Mouse (Mus musculus) neural tube, embryonic 11.5 days (tissue): Measurements from ENCODE around the gene Hsd17b3. TPM values are rescaled to one million over a fixed set of nuclear protein-coding genes. Genes with fewer than 3 reads are reported as not detected.

Experiments
- ATAC-seq: fragments of 200-750 bp; cut with Nextera tagmentation; 2 replicates; pipeline ENCODE4 v1.8.0; 2017; ENCODE audit warnings: moderate number of reproducible peaks, mild to moderate bottlenecking, moderate TSS enrichment, moderate library complexity; ENCODE audit not compliant: insufficient read depth, low FRiP score, low TSS enrichment
- DNase-seq: peaks from one replicate; pipeline ENCODE4 v3.0.0-alpha.2; 2015; ENCODE audit warnings: low spot score
- H3K27ac ChIP-seq: fragments of 300-500 bp; sonication (generic); 2 replicates; pipeline ENCODE4 v1.5.1; 2014; ENCODE audit warnings: low read depth, mild to moderate bottlenecking, low read length
- H3K27me3 ChIP-seq: fragments of 300-500 bp; sonication (generic); 2 replicates; pipeline ENCODE4 v1.6.1; 2014; ENCODE audit warnings: mild to moderate bottlenecking, low read length, mixed read lengths; ENCODE audit not compliant: control insufficient read depth, insufficient read depth
- H3K36me3 ChIP-seq: fragments of 300-500 bp; sonication (generic); 2 replicates; pipeline ENCODE4 v1.6.1; 2014; ENCODE audit warnings: mild to moderate bottlenecking, low read length, moderate library complexity, mixed read lengths; ENCODE audit not compliant: control insufficient read depth, insufficient read depth
- H3K4me1 ChIP-seq: fragments of 300-500 bp; sonication (generic); 2 replicates; pipeline ENCODE4 v1.6.1; 2014; ENCODE audit warnings: low read length, mixed read lengths; ENCODE audit not compliant: control insufficient read depth, insufficient read depth
- H3K4me2 ChIP-seq: fragments of 300-500 bp; sonication (generic); 2 replicates; pipeline ENCODE4 v1.6.1; 2014; ENCODE audit warnings: low read depth, mild to moderate bottlenecking, moderate library complexity
- H3K4me3 ChIP-seq: fragments of 300-500 bp; sonication (generic); 2 replicates; pipeline ENCODE4 v1.5.1; 2014; ENCODE audit warnings: low read depth, low read length
- H3K9ac ChIP-seq: fragments of 300-500 bp; sonication (generic); 2 replicates; pipeline ENCODE4 v1.6.1; 2014; ENCODE audit warnings: mild to moderate bottlenecking, low read length
- H3K9me3 ChIP-seq: fragments of 300-500 bp; sonication (generic); 2 replicates; pipeline ENCODE4 v1.6.1; 2016; ENCODE audit warnings: low read length; ENCODE audit not compliant: control insufficient read depth
- WGBS: fragments of 180-500 bp; shearing (Covaris S2); extraction: QIAGEN DNeasy Blood & Tissue Kit; methylation state at CpG from one replicate; pipeline ENCODE4 v1.1.7; 2014; 5-methylcytosine and 5-hydroxymethylcytosine counted together
- polyA plus RNA-seq: library from polyadenylated mRNA; unstranded; fragments of >200 nt; fragmentation: Nextera tagmentation; extraction: Ambion mirVana; gene quantifications from 2 replicates; pipeline ENCODE4 v1.2.1, GENCODE M21; 2014

The Hsd17b3 gene
- polyA plus RNA-seq, 1 experiment from 2014 or later, result not detected

DNA sequence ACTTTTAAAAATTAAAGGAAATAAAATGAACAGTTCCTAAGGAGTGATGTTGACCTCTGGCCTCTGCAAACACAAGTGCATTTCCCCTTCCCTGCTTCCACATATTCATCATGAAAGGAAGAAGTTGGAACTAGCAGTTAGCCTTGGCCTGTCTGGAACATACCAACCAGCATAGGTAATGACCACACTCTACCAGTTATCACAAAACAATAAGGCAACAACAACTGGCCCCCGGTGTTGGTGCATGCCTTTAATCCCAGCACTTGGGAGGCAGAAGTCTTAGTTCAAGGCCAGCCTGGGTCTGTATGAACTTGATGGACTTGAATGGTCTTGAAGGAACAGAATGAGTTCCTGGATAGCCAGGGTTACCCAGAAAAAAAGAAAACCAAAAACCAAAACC lies 21.4 kb upstream of the Hsd17b3 start:
- H3K4me2 ChIP-seq, result no peak overlapping the region
- H3K4me3 ChIP-seq, result no peak overlapping the region
- WGBS, result 100% methylated on average over 1 of the region's 1 CpGs
- ATAC-seq (no peak), DNase-seq (no peak)
- no peaks in the 10 kb centered on the region for H3K27me3 ChIP-seq
- H3K9ac ChIP-seq, result no peak overlapping the region
- no peaks in the 10 kb centered on the region for H3K9me3 ChIP-seq
- H3K4me1 ChIP-seq, result peaks cover 3% of the 10 kb centered on the region; the same call in 1 of the 2 replicates
- H3K36me3 ChIP-seq, result no peaks in the 10 kb centered on the region
- no peak overlapping the region for H3K27ac ChIP-seq

DNA sequence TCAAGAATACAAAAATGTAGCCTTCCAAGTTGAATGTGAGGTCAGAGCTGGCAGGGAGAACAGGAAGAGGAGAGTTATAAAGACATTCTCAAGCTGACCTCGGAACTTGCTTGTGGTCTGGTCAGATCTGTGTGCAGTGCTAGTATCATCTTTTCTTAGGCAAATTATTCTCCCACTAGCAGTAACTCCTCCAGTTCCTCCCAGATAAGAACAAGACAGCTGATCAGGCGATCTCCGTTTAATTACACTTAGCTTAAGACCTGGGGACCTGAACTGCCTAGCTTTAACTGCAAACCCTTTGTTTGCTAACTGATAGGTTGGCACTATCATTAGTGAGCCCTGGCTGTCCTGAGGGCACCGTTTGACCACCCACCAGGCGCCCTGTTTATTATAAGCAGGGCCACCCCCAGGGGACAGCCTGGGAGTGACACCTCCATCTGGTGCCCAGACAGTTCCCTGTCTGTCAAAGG lies 19.4 kb upstream of the Hsd17b3 start:
- peaks cover 3% of the 10 kb centered on the region; the same call in 1 of the 2 replicates for H3K4me1 ChIP-seq
- H3K27me3 ChIP-seq, result no peaks in the 10 kb centered on the region
- ATAC-seq (peak; percentile 61), DNase-seq (peak; percentile 73)
- 15% methylated on average over 5 of the region's 5 CpGs for WGBS
- no peak overlapping the region for H3K4me2 ChIP-seq
- no peak overlapping the region for H3K9ac ChIP-seq
- no peak overlapping the region for H3K4me3 ChIP-seq
- H3K9me3 ChIP-seq, result no peaks in the 10 kb centered on the region
- no peaks in the 10 kb centered on the region for H3K36me3 ChIP-seq
- H3K27ac ChIP-seq, result peak overlapping the region; percentile 11; the same call in 1 of the 2 replicates

DNA sequence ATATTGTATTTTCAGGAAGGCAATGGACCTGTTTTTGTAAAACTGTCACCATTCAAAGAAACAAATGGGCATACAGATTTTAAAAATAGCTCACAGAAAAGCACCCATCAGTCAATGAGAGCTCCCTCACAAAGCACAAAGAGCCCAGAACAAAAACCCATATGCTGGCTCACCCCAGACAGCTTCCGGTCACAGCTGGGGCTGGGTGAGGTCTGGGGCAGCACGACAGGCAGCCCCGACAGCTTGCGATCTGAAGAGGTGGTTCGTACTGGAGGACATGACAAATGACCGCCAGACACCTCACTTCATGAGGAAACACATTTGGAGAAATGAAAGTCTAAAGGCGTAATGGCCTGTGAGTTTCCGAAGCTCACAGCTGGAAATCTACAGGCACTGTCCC lies 18.5 kb upstream of the Hsd17b3 start:
- WGBS, result 6% methylated on average over 8 of the region's 8 CpGs
- Histone ChIP-seq H3K27ac (no peak overlapping the region), H3K9ac (no peak overlapping the region), H3K4me1 (peaks cover 3% of the 10 kb centered on the region; the same call in 1 of the 2 replicates), H3K36me3 (no peaks in the 10 kb centered on the region), H3K4me3 (no peak overlapping the region), H3K27me3 (no peaks in the 10 kb centered on the region), H3K9me3 (no peaks in the 10 kb centered on the region), H3K4me2 (no peak overlapping the region; the same call in 1 of the 2 replicates)
- DNase-seq (peak; percentile 81), ATAC-seq (peak; percentile 88)

DNA sequence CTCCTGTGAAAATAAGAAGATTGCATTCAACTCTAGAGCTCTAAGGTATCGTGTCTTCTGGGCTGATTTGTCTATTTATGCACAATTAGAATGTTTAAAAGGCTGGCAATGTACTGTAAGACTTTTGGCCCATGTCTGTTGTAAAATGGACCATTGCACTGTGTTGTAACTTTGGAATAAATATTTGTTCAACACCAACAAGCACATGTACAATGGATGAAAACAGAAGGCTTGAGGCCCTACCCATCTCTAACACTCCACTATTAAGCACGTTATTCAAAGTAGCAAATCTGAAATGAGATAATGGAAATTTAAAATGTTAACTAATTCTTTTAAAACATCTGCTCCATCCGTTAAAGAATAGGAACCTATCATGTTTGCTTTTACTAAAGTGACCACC lies 18.1 kb upstream of the Hsd17b3 start:
- no peaks in the 10 kb centered on the region for H3K36me3 ChIP-seq
- WGBS, result 36% methylated on average over 3 of the region's 3 CpGs
- DNase-seq (no peak), ATAC-seq (peak; percentile 14)
- H3K4me3 ChIP-seq, result no peak overlapping the region
- no peaks in the 10 kb centered on the region for H3K9me3 ChIP-seq
- H3K4me1 ChIP-seq, result peaks cover 3% of the 10 kb centered on the region; the same call in 1 of the 2 replicates
- H3K27me3 ChIP-seq, result no peaks in the 10 kb centered on the region
- no peak overlapping the region for H3K27ac ChIP-seq
- no peak overlapping the region for H3K4me2 ChIP-seq
- H3K9ac ChIP-seq, result no peak overlapping the region

DNA sequence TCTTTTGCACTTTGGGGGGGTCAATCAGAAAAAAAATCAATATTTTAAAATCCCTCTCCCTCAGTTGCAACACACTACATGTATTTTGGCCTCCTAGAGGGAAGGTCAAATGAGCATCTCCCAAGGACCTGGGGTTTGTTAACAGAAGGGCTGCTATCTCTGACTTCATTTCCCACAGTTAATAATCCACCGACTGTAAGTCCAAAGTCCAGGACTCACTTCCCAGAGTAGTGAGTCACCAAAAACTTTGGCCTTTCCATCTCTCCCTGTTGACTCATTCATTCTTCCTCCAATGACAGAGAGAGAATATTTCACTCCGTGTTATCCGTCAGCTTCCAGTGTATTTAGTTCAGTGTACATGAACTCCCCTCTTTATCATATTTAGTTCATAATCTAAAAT lies 16.7 kb upstream of the Hsd17b3 start:
- H3K9ac ChIP-seq, result no peak overlapping the region
- WGBS, result 82% methylated on average over 3 of the region's 3 CpGs
- H3K27me3 ChIP-seq, result no peaks in the 10 kb centered on the region
- H3K9me3 ChIP-seq, result no peaks in the 10 kb centered on the region
- peaks cover 3% of the 10 kb centered on the region; the same call in 1 of the 2 replicates for H3K4me1 ChIP-seq
- no peaks in the 10 kb centered on the region for H3K36me3 ChIP-seq
- no peak overlapping the region for H3K4me2 ChIP-seq
- no peak overlapping the region for H3K27ac ChIP-seq
- H3K4me3 ChIP-seq, result no peak overlapping the region
- DNase-seq, result no peak
- ATAC-seq, result no peak

DNA sequence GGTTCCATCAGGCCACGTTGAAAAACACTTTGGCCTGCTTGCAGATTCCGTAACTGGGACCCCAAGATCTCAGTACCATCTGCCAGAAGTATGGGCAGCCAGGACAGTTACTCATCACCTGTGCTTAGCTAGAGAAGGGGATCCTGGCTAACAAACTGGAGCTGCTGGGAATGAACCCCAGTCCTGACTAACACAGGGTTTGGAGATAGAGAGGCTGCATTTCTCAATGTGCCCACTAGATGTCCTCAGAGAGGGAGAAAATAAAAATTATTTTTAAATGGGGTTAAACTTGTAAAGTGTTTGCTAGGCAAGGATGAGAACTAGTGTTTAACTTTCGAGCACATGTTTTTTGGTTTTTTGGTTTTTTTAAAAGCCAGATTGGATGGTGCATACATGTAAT lies 11.2 kb upstream of the Hsd17b3 start:
- H3K4me3 ChIP-seq, result no peak overlapping the region
- no peak overlapping the region for H3K9ac ChIP-seq
- peak; percentile 46 for DNase-seq
- H3K4me1 ChIP-seq, result no peaks in the 10 kb centered on the region
- peak; percentile 38; the same call in 1 of the 2 replicates for ATAC-seq
- 68% methylated on average over 3 of the region's 3 CpGs for WGBS
- no peaks in the 10 kb centered on the region for H3K27me3 ChIP-seq
- no peaks in the 10 kb centered on the region for H3K9me3 ChIP-seq
- no peaks in the 10 kb centered on the region for H3K36me3 ChIP-seq
- no peak overlapping the region for H3K27ac ChIP-seq
- no peak overlapping the region for H3K4me2 ChIP-seq

DNA sequence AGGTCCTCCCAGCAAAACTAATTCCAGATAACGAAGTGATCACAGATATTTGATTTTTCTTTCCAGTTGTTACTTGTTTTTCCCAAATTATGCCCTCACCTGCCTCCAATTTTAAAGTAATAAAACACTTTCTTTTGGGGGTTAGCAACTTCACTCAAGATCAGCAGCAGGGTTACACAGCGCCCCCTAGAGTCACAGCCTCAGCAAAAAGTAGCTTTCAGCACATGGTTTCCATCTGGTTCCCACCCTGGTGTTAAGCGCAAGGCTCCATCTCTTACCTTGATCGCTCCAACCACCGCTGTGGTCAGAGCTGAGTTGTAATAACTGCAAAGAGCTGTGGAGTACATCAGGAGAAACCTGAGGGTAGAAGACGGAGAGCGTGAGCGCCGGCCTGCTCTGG lies 10.0 kb upstream of the Hsd17b3 start:
- Histone ChIP-seq H3K4me2 (no peak overlapping the region), H3K27me3 (no peaks in the 10 kb centered on the region), H3K9me3 (no peaks in the 10 kb centered on the region), H3K27ac (no peak overlapping the region), H3K36me3 (no peaks in the 10 kb centered on the region), H3K4me3 (no peak overlapping the region), H3K4me1 (no peaks in the 10 kb centered on the region), H3K9ac (no peak overlapping the region)
- ATAC-seq (no peak), DNase-seq (no peak)
- 75% methylated on average over 9 of the region's 9 CpGs for WGBS

DNA sequence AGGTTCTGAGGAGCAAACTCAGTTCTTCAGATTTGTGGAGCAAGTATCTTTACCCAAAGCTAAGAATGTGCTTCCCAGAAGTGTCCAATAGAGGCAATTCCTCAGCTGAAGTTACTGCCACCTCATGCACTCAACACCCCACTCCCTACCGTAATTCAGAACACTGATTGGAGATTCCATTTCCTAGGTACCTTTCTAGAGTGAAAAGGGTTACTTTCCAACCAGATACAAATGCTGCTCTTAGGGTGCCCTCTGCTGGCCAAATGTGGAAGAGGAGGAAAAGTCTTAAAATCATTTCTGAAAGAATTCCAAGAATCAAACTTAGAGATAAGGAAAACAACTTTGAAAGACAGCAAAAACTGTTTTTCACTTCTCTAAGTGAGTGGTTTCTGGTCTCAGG lies 4.3 kb upstream of the Hsd17b3 start:
- WGBS, result 6% methylated on average over 1 of the region's 1 CpGs
- no peaks in the 10 kb centered on the region for H3K9me3 ChIP-seq
- DNase-seq (peak; percentile 77), ATAC-seq (no peak)
- H3K36me3 ChIP-seq, result no peaks in the 10 kb centered on the region
- H3K4me1 ChIP-seq, result no peaks in the 10 kb centered on the region
- no peak overlapping the region for H3K9ac ChIP-seq
- no peak overlapping the region for H3K4me2 ChIP-seq
- no peak overlapping the region for H3K4me3 ChIP-seq
- H3K27ac ChIP-seq, result no peak overlapping the region
- H3K27me3 ChIP-seq, result no peaks in the 10 kb centered on the region

DNA sequence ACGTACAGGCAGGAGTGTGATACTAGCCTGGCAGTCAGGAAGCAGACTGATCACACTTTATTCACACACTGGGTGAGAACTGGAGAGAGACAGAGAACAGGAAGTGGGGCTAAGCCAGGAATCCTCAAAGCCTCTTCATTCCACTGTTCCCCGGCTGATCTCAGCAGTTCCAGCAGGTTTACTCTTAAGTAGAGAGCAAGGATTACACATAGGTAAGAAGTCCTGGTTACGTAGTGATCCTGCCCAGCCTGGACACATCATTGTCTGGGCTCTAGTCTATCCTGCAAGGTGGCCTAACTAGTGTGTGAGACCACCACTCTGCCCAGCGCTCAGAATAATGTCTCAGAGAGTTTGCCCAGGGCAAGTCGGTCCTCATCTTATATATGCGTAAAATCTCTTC lies 3.7 kb upstream of the Hsd17b3 start:
- ATAC-seq (no peak), DNase-seq (no peak)
- Histone ChIP-seq H3K27me3 (no peaks in the 10 kb centered on the region), H3K4me3 (no peak overlapping the region), H3K9ac (no peak overlapping the region), H3K36me3 (no peaks in the 10 kb centered on the region), H3K9me3 (no peaks in the 10 kb centered on the region), H3K4me2 (no peak overlapping the region), H3K4me1 (no peaks in the 10 kb centered on the region), H3K27ac (no peak overlapping the region)
- 79% methylated on average over 6 of the region's 6 CpGs for WGBS
